Mouse (Mus musculus): Measurements from ENCODE around the gene Fam183b.
"Not testable (repeated sequence)": the region's sequence is repeated elsewhere in the genome, so short reads cannot be mapped to it uniquely, and the experiment has no call there.

The Fam183b gene

DNA sequence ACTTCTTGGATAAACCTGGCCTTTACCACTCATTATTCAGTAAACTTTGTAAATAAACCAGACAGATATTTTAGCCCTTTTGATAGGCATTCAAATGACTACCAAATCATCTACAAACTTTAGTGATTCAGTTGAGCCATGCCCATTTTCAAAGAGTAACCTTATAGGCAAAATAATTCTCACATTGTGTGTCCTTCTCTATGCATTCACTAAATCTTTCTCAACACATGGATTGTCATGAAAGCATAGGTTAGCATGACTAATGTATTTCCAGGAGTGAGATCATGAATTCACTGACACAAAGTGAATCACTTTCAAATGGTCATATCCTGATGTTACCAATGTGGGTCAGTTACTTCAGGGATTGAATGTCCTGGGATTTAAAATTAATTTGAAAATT lies 28.9 kb downstream of the Fam183b start, which contains the start of gene Olfr315:
Gene Olfr315, plus strand, starts transcription at position 301 of the 400 bp plus-strand sequence.
- no peak for DNase-seq (ENCODE audit: low spot score in 2 of 2)

- no peak for DNase-seq (ENCODE audit: low spot score in 2 of 2)
Observed at GRCm38 (mm10) chr11:58752434-58752833, 49.3 kb downstream of the Fam183b start, which contains the start of gene Olfr316. Olfr316 (plus strand) TSS chr11:58752734.

DNA sequence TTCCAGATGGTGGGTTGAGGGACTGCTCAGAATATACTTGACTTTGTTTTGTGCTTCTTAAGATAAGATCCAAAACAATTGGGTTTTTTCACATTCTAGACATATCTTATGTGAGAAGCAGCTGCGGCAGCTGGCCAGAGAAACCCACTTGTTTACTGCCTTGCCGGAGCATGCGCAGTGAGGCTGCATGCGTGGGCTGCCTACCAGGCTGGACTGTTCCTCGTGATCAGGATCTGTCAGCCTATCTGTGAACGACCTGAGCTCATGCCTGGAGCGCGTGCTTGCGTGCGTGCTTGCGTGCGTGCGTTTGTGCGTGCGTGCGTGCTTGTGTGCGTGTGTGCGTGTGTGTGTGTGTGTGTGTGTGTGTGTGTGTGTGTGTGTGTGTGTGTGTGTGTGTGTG lies 50.7 kb downstream of the Fam183b start:
- DNase-seq (ENCODE audit: low spot score in 2 of 2) = not testable (repeated sequence)

Data from cerebellum, postnatal 4 days (tissue).